Mouse (Mus musculus) kidney, adult 2 months (tissue): ENCODE measurements around the gene Wdr1.

Experiments used
- CTCF ChIP-seq: fragments of 200-500 bp; conservative IDR thresholded peaks from 2 replicates; pipeline ENCODE4 v1.5.1; 2011; ENCODE audit warnings: low read depth, mild to moderate bottlenecking, control low read depth, low read length, moderate library complexity, mixed read lengths; ENCODE audit not compliant: insufficient read depth, insufficient read length
- POLR2A ChIP-seq: fragments of 200-500 bp; IDR thresholded peaks from one replicate; pipeline ENCODE4 v1.6.1; 2011; ENCODE audit warnings: low read depth, low read length, control low read depth

GRCm38 (mm10) chr5:38479027-38479426, 84.0 kb downstream of the Wdr1 start:
- TF ChIP-seq CTCF (no peak), POLR2A (no peak)
